Mouse (Mus musculus): ENCODE data around the gene Zfp872. TPM values are rescaled to one million over a fixed set of nuclear protein-coding genes. Genes with fewer than 3 reads are reported as not detected.
"Not testable (repeated sequence)": the region's sequence is repeated elsewhere in the genome, so short reads cannot be mapped to it uniquely, and the experiment has no call there.

Gene Zfp872
- polyA plus RNA-seq (2015; fragmentation: Nextera tagmentation; extraction: Ambion mirVana) = 0.29 and 0.90 TPM in 2 replicates

- no peaks in the 10 kb centered on the region for H3K36me3 ChIP-seq
- 10% methylated on average over 42 of the region's 43 CpGs for WGBS
- H3K27ac ChIP-seq = no peak within 1 kb of the TSS
- ATAC-seq = peak; percentile 79
- H3K4me3 ChIP-seq (replicated peaks) = peak within 1 kb of the TSS; percentile 43
- H3K4me1 ChIP-seq (replicated peaks) = peaks cover 6% of the 10 kb centered on the region; the same call in 1 of the 2 replicates
- peak within 1 kb of the TSS; percentile 80 for H3K4me2 ChIP-seq (replicated peaks)
- no peaks in the 10 kb centered on the region for H3K27me3 ChIP-seq (replicated peaks)
- H3K9ac ChIP-seq = peak within 1 kb of the TSS; percentile 26
- H3K9me3 ChIP-seq = no peaks in the 10 kb centered on the region
Measured at GRCm38 (mm10) chr9:22188025-22188611, at the start of gene Zfp872. Gene Zfp872, plus strand, starts transcription at chr9:22188090.

GRCm38 (mm10) chr9:22138480-22138879 lies 49.4 kb upstream of the Zfp872 start:
- H3K4me2 ChIP-seq (replicated peaks) = no peak overlapping the region
- no peak overlapping the region for H3K4me3 ChIP-seq (replicated peaks)
- 44% methylated on average over 2 of the region's 2 CpGs for WGBS
- no peak for ATAC-seq
- H3K9me3 ChIP-seq = no peaks in the 10 kb centered on the region
- no peaks in the 10 kb centered on the region for H3K27me3 ChIP-seq (replicated peaks)
- 0 out of 2 replicates have a peak, but pooled peaks cover 4% of the 10 kb centered on the region for H3K4me1 ChIP-seq (replicated peaks)
- H3K36me3 ChIP-seq = no peaks in the 10 kb centered on the region
- H3K27ac ChIP-seq = no peak overlapping the region
- H3K9ac ChIP-seq = no peak overlapping the region

- Histone ChIP-seq H3K4me3 (replicated peaks) (no peak overlapping the region), H3K9ac (no peak overlapping the region), H3K27ac (no peak overlapping the region), H3K4me2 (replicated peaks) (no peak overlapping the region), H3K27me3 (replicated peaks) (no peaks in the 10 kb centered on the region), H3K4me1 (replicated peaks) (0 out of 2 replicates have a peak, but pooled peaks cover 4% of the 10 kb centered on the region), H3K36me3 (no peaks in the 10 kb centered on the region), H3K9me3 (no peaks in the 10 kb centered on the region)
- WGBS = 86% methylated on average over 5 of the region's 5 CpGs
- ATAC-seq = no peak
Measured at GRCm38 (mm10) chr9:22139746-22140145, 48.1 kb upstream of the Zfp872 start.

GRCm38 (mm10) chr9:22143108-22144037 lies 44.5 kb upstream of the Zfp872 start:
- no peak overlapping the region for H3K4me3 ChIP-seq (replicated peaks)
- no peak overlapping the region for H3K27ac ChIP-seq
- no peak overlapping the region for H3K4me2 ChIP-seq (replicated peaks)
- 0 out of 2 replicates have a peak, but pooled peaks cover 6% of the 10 kb centered on the region for H3K9me3 ChIP-seq
- H3K36me3 ChIP-seq = no peaks in the 10 kb centered on the region
- H3K27me3 ChIP-seq (replicated peaks) = no peaks in the 10 kb centered on the region
- ATAC-seq = peak; percentile 77
- WGBS = 53% methylated on average over 17 of the region's 17 CpGs
- no peaks in the 10 kb centered on the region for H3K4me1 ChIP-seq (replicated peaks)
- H3K9ac ChIP-seq = no peak overlapping the region

GRCm38 (mm10) chr9:22144304-22144965 lies 43.5 kb upstream of the Zfp872 start:
- Histone ChIP-seq H3K36me3 (no peaks in the 10 kb centered on the region), H3K9ac (no peak overlapping the region), H3K4me2 (replicated peaks) (no peak overlapping the region), H3K27me3 (replicated peaks) (no peaks in the 10 kb centered on the region), H3K9me3 (0 out of 2 replicates have a peak, but pooled peaks cover 6% of the 10 kb centered on the region), H3K27ac (no peak overlapping the region), H3K4me1 (replicated peaks) (no peaks in the 10 kb centered on the region), H3K4me3 (replicated peaks) (no peak overlapping the region)
- no peak for ATAC-seq
- WGBS = 90% methylated on average over 8 of the region's 8 CpGs

GRCm38 (mm10) chr9:22149426-22150248 lies 38.3 kb upstream of the Zfp872 start:
- Histone ChIP-seq H3K4me1 (replicated peaks) (no peaks in the 10 kb centered on the region), H3K9me3 (0 out of 2 replicates have a peak, but pooled peaks cover 6% of the 10 kb centered on the region), H3K36me3 (no peaks in the 10 kb centered on the region), H3K27me3 (replicated peaks) (no peaks in the 10 kb centered on the region), H3K27ac (no peak overlapping the region), H3K9ac (no peak overlapping the region), H3K4me2 (replicated peaks) (no peak overlapping the region), H3K4me3 (replicated peaks) (no peak overlapping the region)
- ATAC-seq = peak; percentile 72
- WGBS = 71% methylated on average over 20 of the region's 20 CpGs

GRCm38 (mm10) chr9:22150249-22150693 lies 37.6 kb upstream of the Zfp872 start:
- H3K4me1 ChIP-seq (replicated peaks); H3K36me3 ChIP-seq; H3K9me3 ChIP-seq; ATAC-seq; H3K27me3 ChIP-seq (replicated peaks); H3K4me3 ChIP-seq (replicated peaks); H3K4me2 ChIP-seq (replicated peaks); H3K9ac ChIP-seq; H3K27ac ChIP-seq: not testable (repeated sequence)
- 81% methylated on average over 7 of the region's 7 CpGs for WGBS

GRCm38 (mm10) chr9:22150946-22151345 lies 36.9 kb upstream of the Zfp872 start:
- Histone ChIP-seq H3K9ac (no peak overlapping the region), H3K4me2 (replicated peaks) (no peak overlapping the region), H3K4me3 (replicated peaks) (no peak overlapping the region), H3K4me1 (replicated peaks) (peaks cover 2% of the 10 kb centered on the region; the same call in 1 of the 2 replicates), H3K27ac (no peak overlapping the region), H3K9me3 (0 out of 2 replicates have a peak, but pooled peaks cover 6% of the 10 kb centered on the region), H3K36me3 (no peaks in the 10 kb centered on the region), H3K27me3 (replicated peaks) (no peaks in the 10 kb centered on the region)
- 86% methylated on average over 2 of the region's 2 CpGs for WGBS
- ATAC-seq = no peak

- H3K9ac ChIP-seq = no peak overlapping the region
- H3K27me3 ChIP-seq (replicated peaks) = no peaks in the 10 kb centered on the region
- WGBS = 86% methylated on average over 3 of the region's 3 CpGs
- H3K27ac ChIP-seq = no peak overlapping the region
- no peak overlapping the region for H3K4me3 ChIP-seq (replicated peaks)
- no peaks in the 10 kb centered on the region for H3K36me3 ChIP-seq
- no peak overlapping the region for H3K4me2 ChIP-seq (replicated peaks)
- no peaks in the 10 kb centered on the region for H3K9me3 ChIP-seq
- peaks cover 16% of the 10 kb centered on the region for H3K4me1 ChIP-seq (replicated peaks)
- no peak for ATAC-seq
Measured at GRCm38 (mm10) chr9:22153810-22154209, 34.1 kb upstream of the Zfp872 start.

- Histone ChIP-seq H3K27me3 (replicated peaks) (no peaks in the 10 kb centered on the region), H3K4me3 (replicated peaks) (0 out of 2 replicates have a peak overlapping the region, but pooled peaks have one; percentile 15), H3K27ac (no peak overlapping the region), H3K4me1 (replicated peaks) (peaks cover 16% of the 10 kb centered on the region), H3K4me2 (replicated peaks) (0 out of 2 replicates have a peak overlapping the region, but pooled peaks have one; percentile 33), H3K9ac (no peak overlapping the region), H3K36me3 (no peaks in the 10 kb centered on the region), H3K9me3 (no peaks in the 10 kb centered on the region)
- WGBS = 21% methylated on average over 10 of the region's 10 CpGs
- ATAC-seq = peak; percentile 23
Measured at GRCm38 (mm10) chr9:22155614-22156013, 32.3 kb upstream of the Zfp872 start.

GRCm38 (mm10) chr9:22156497-22157245 lies 31.2 kb upstream of the Zfp872 start, which contains the start of gene Pigyl:
Gene Pigyl, plus strand, starts transcription at chr9:22156846.
- WGBS = under 1% methylated on average over 65 of the region's 65 CpGs
- ATAC-seq = peak; percentile 99
- peak within 1 kb of the TSS; percentile 73 for H3K9ac ChIP-seq

More at GRCm38 (mm10) chr9:22156497-22157245, 31.2 kb upstream of the Zfp872 start, which contains the start of gene Pigyl:
- Histone ChIP-seq H3K4me3 (replicated peaks) (peak within 1 kb of the TSS; percentile 63), H3K36me3 (no peaks in the 10 kb centered on the region), H3K9me3 (no peaks in the 10 kb centered on the region), H3K27ac (peak within 1 kb of the TSS; percentile 85), H3K4me2 (replicated peaks) (peak within 1 kb of the TSS; percentile 82), H3K27me3 (replicated peaks) (no peaks in the 10 kb centered on the region), H3K4me1 (replicated peaks) (peaks cover 16% of the 10 kb centered on the region)

Measured in intestine, embryonic 15.5 days (tissue).